Mouse (Mus musculus) MEL (cell line): Measurements from ENCODE around the gene Perp. TPM values are rescaled to one million over a fixed set of nuclear protein-coding genes. Genes with fewer than 3 reads are reported as not detected.

Experiments used
- DNase-seq: peaks from one replicate; pipeline ENCODE4 v3.0.0; 2011; ENCODE audit warnings: low read depth, low spot score
- H3K27ac ChIP-seq: 2 replicates; pipeline ENCODE4 v1.5.1; 2012; ENCODE audit warnings: low read depth, mild to moderate bottlenecking, control low read depth, low read length, moderate library complexity; ENCODE audit not compliant: control insufficient read depth
- H3K27me3 ChIP-seq, 2 experiments: fragments of 150-350 bp in 1 of 2; sonication (generic) in 1 of 2; 2 replicates each; pipeline ENCODE4 v1.6.1; 2012; ENCODE audit warnings: low read length in 2 of 2, mild to moderate bottlenecking in 2 of 2, improper control_type of control experiment in 1 of 2, moderate library complexity in 1 of 2; ENCODE audit not compliant: insufficient read depth in 2 of 2, control insufficient read depth in 1 of 2
- H3K36me3 ChIP-seq, 2 experiments: 2 replicates each; pipeline ENCODE4 v1.6.1; 2012 to 2014; ENCODE audit warnings: low read length in 2 of 2, improper control_type of control experiment in 1 of 2, inconsistent platforms in 1 of 2, mild to moderate bottlenecking in 1 of 2; ENCODE audit not compliant: insufficient read depth in 2 of 2, control insufficient read depth in 1 of 2
- H3K4me1 ChIP-seq, 2 experiments: fragments of 150-350 bp in 1 of 2; sonication (generic) in 1 of 2; 2 replicates each; pipeline ENCODE4 v1.6.1; 2012; ENCODE audit warnings: low read length in 2 of 2, improper control_type of control experiment in 1 of 2, mild to moderate bottlenecking in 1 of 2; ENCODE audit not compliant: insufficient read depth in 2 of 2, control insufficient read depth in 1 of 2
- H3K4me3 ChIP-seq, 2 experiments: fragments of 150-350 bp in 1 of 2; sonication (generic) in 1 of 2; 2 replicates each; pipeline ENCODE4 v1.5.1; 2012; ENCODE audit warnings: low read depth in 2 of 2, low read length in 2 of 2, mild to moderate bottlenecking in 2 of 2, moderate library complexity in 2 of 2, control low read depth in 1 of 2, improper control_type of control experiment in 1 of 2; ENCODE audit not compliant: control insufficient read depth in 1 of 2, insufficient read depth in 1 of 2
- H3K79me2 ChIP-seq: 2 replicates; pipeline ENCODE4 v1.6.1; 2012; ENCODE audit warnings: mild to moderate bottlenecking, low read length, moderate library complexity; ENCODE audit not compliant: control insufficient read depth, poor library complexity, insufficient read depth
- H3K9ac ChIP-seq: 2 replicates; pipeline ENCODE4 v1.6.1; 2012; ENCODE audit warnings: low read depth, mild to moderate bottlenecking, control low read depth, low read length, moderate library complexity; ENCODE audit not compliant: control insufficient read depth, poor library complexity, severe bottlenecking
- H3K9me3 ChIP-seq: fragments of 150-350 bp; sonication (generic); replicated peaks from 2 replicates; pipeline ENCODE4 v1.6.1; 2012; ENCODE audit warnings: mild to moderate bottlenecking, low read length, improper control_type of control experiment, moderate library complexity; ENCODE audit not compliant: insufficient read depth
- BHLHE40 ChIP-seq: IDR thresholded peaks from 2 replicates; pipeline ENCODE4 v1.6.1; 2012; ENCODE audit warnings: low read depth, mild to moderate bottlenecking, inconsistent platforms, low read length, improper control_type of control experiment, borderline replicate concordance
- CHD1 ChIP-seq: IDR thresholded peaks from 2 replicates; pipeline ENCODE4 v1.6.1; 2012; ENCODE audit warnings: low read depth, mild to moderate bottlenecking, inconsistent platforms, low read length, improper control_type of control experiment
- CTCF ChIP-seq, 3 experiments: IDR thresholded peaks in 2 of 3; conservative IDR thresholded peaks in 1 of 3; 2 replicates each; pipeline ENCODE4 v1.5.1; 2011 to 2012; ENCODE audit warnings: low read length in 3 of 3, low read depth in 2 of 3, mild to moderate bottlenecking in 2 of 3, improper control_type of control experiment in 1 of 3, inconsistent platforms in 1 of 3, mixed read lengths in 1 of 3, moderate library complexity in 1 of 3; ENCODE audit not compliant: control insufficient read depth in 1 of 3, insufficient read depth in 1 of 3, poor library complexity in 1 of 3, severe bottlenecking in 1 of 3
- E2F4 ChIP-seq: IDR thresholded peaks from 2 replicates; pipeline ENCODE4 v1.6.1; 2011; ENCODE audit warnings: low read depth, low read length, improper control_type of control experiment, borderline replicate concordance
- ELF1 ChIP-seq: IDR thresholded peaks from 2 replicates; pipeline ENCODE4 v1.6.1; 2014; ENCODE audit warnings: low read depth, mild to moderate bottlenecking, inconsistent platforms, low read length, improper control_type of control experiment, moderate library complexity
- EP300 ChIP-seq, 2 experiments: IDR thresholded peaks; 2 replicates each; pipeline ENCODE4 v1.6.1; 2011; ENCODE audit warnings: improper control_type of control experiment in 2 of 2, low read length in 2 of 2, low read depth in 1 of 2, mild to moderate bottlenecking in 1 of 2
- ETS1 ChIP-seq: IDR thresholded peaks from 2 replicates; pipeline ENCODE4 v1.6.1; 2012; ENCODE audit warnings: low read depth, mild to moderate bottlenecking, inconsistent platforms, low read length, improper control_type of control experiment, moderate library complexity
- GATA1 ChIP-seq: IDR thresholded peaks from 2 replicates; pipeline ENCODE4 v1.6.1; 2011; ENCODE audit warnings: low read depth, low read length, improper control_type of control experiment
- KAT2A ChIP-seq: conservative IDR thresholded peaks from 2 replicates; pipeline ENCODE4 v1.6.1; 2012; ENCODE audit warnings: low read depth, low read length, improper control_type of control experiment, inconsistent platforms
- MAX ChIP-seq: IDR thresholded peaks from 2 replicates; pipeline ENCODE4 v1.6.1; 2011; ENCODE audit warnings: low read length, improper control_type of control experiment
- MEF2A ChIP-seq: IDR thresholded peaks from 2 replicates; pipeline ENCODE4 v1.6.1; 2014; ENCODE audit warnings: low read depth, mild to moderate bottlenecking, inconsistent platforms, low read length, improper control_type of control experiment; ENCODE audit not compliant: poor library complexity, insufficient replicate concordance, severe bottlenecking; ENCODE audit errors: extremely low read depth
- MYB ChIP-seq: IDR thresholded peaks from 2 replicates; pipeline ENCODE4 v1.6.1; 2011; ENCODE audit warnings: mild to moderate bottlenecking, low read depth, low read length, improper control_type of control experiment
- MYC ChIP-seq: IDR thresholded peaks from 2 replicates; pipeline ENCODE4 v1.6.1; 2011; ENCODE audit warnings: low read depth, mild to moderate bottlenecking, low read length, improper control_type of control experiment, moderate library complexity
- NELFE ChIP-seq: IDR thresholded peaks from 2 replicates; pipeline ENCODE4 v1.6.1; 2011; ENCODE audit warnings: low read depth, low read length, improper control_type of control experiment
- NRF1 ChIP-seq: IDR thresholded peaks from 2 replicates; pipeline ENCODE4 v1.6.1; 2014; ENCODE audit warnings: low read depth, mild to moderate bottlenecking, inconsistent platforms, low read length, improper control_type of control experiment, moderate library complexity; ENCODE audit not compliant: poor library complexity, insufficient read depth, severe bottlenecking
- POLR2A ChIP-seq, 2 experiments: IDR thresholded peaks; 2 replicates each; pipeline ENCODE4 v1.6.1; 2011 to 2012; ENCODE audit warnings: low read length in 2 of 2, mild to moderate bottlenecking in 2 of 2, control low read depth in 1 of 2, improper control_type of control experiment in 1 of 2, low read depth in 1 of 2, moderate library complexity in 1 of 2; ENCODE audit not compliant: control insufficient read depth in 1 of 2, insufficient read depth in 1 of 2, poor library complexity in 1 of 2
- POLR2AphosphoS2 ChIP-seq: IDR thresholded peaks from 2 replicates; pipeline ENCODE4 v1.6.1; 2011; ENCODE audit warnings: low read length, improper control_type of control experiment
- POLR2AphosphoS5 ChIP-seq: IDR thresholded peaks from 2 replicates; pipeline ENCODE4 v1.6.1; 2012; ENCODE audit warnings: low read depth, borderline replicate concordance, mild to moderate bottlenecking, inconsistent platforms, low read length, moderate library complexity, mixed read lengths
- RAD21 ChIP-seq: IDR thresholded peaks from 2 replicates; pipeline ENCODE4 v1.6.1; 2011; ENCODE audit warnings: mild to moderate bottlenecking, low read depth, low read length, improper control_type of control experiment
- RCOR1 ChIP-seq: IDR thresholded peaks from 2 replicates; pipeline ENCODE4 v1.6.1; 2012; ENCODE audit warnings: low read depth, mild to moderate bottlenecking, inconsistent platforms, low read length, improper control_type of control experiment
- TAL1 ChIP-seq: IDR thresholded peaks from 2 replicates; pipeline ENCODE4 v1.6.1; 2012; ENCODE audit warnings: mild to moderate bottlenecking, inconsistent platforms, low read length, moderate library complexity, mixed read lengths
- TBP ChIP-seq: IDR thresholded peaks from 2 replicates; pipeline ENCODE4 v1.8.0; 2011; ENCODE audit warnings: low read depth, low read length, improper control_type of control experiment
- TCF12 ChIP-seq: IDR thresholded peaks from 2 replicates; pipeline ENCODE4 v1.6.1; 2014; ENCODE audit warnings: low read depth, mild to moderate bottlenecking, inconsistent platforms, low read length, improper control_type of control experiment, moderate library complexity
- UBTF ChIP-seq: IDR thresholded peaks from 2 replicates; pipeline ENCODE4 v1.6.1; 2012; ENCODE audit warnings: low read depth, mild to moderate bottlenecking, inconsistent platforms, low read length, improper control_type of control experiment, moderate library complexity, borderline replicate concordance; ENCODE audit not compliant: insufficient read depth
- USF1 ChIP-seq: IDR thresholded peaks from 2 replicates; pipeline ENCODE4 v1.6.1; 2014; ENCODE audit warnings: low read depth, mild to moderate bottlenecking, inconsistent platforms, low read length, improper control_type of control experiment, moderate library complexity
- ZMIZ1 ChIP-seq: IDR thresholded peaks from 2 replicates; pipeline ENCODE4 v1.6.1; 2012; ENCODE audit warnings: low read depth, mild to moderate bottlenecking, inconsistent platforms, low read length, improper control_type of control experiment, moderate library complexity
- polyA plus RNA-seq, 2 experiments: library from polyadenylated mRNA; stranded (reverse) in 1 of 2; unstranded in 1 of 2; fragments of >175 nt in 1 of 2; fragments of >200 nt in 1 of 2; gene quantifications; 2 replicates each; pipeline versions ENCODE4 v1.2.1 to v1.2.4; 2012; ENCODE audit warnings: low replicate concordance in 2 of 2, low read depth in 1 of 2; ENCODE audit not compliant: insufficient read length in 2 of 2, insufficient read depth in 1 of 2, missing spikeins in 1 of 2
- total RNA-seq: library from RNA; depleted of rRNA; stranded (reverse); fragments of 300-350 nt; gene quantifications from 2 replicates; pipeline ENCODE4 v1.2.3, GENCODE M21; 2012

The Perp gene
- total and polyA plus RNA-seq, 3 experiments, result not detected

- TF ChIP-seq MAX (0 out of 2 replicates have a peak, but pooled peaks have one; percentile 13), UBTF (no peak), NELFE (no peak), BHLHE40 (peak; percentile 71; the same call in 1 of the 2 replicates), NRF1 (no peak), POLR2A (IDR thresholded peaks at IDR 0.05; ENCODE audit: control insufficient read depth in 1 of 2, insufficient read depth in 1 of 2, low read depth in 1 of 2, low read length in 2 of 2, poor library complexity in 1 of 2) (no peak), RCOR1 (peak; percentile 63), POLR2AphosphoS5 (no peak), KAT2A (no peak), GATA1 (peak; percentile 71), E2F4 (no peak), ETS1 (peak; percentile 78), ZMIZ1 (no peak), RAD21 (no peak), MYC (no peak), ELF1 (no peak), TBP (no peak), EP300 (IDR thresholded peaks at IDR 0.05; ENCODE audit: low read depth in 1 of 2, low read length in 2 of 2) (peak; percentile 72 to 79), CHD1 (no peak), CTCF (IDR thresholded peaks at IDR 0.05 in 2 of 3, conservative IDR thresholded peaks at IDR 0.05 in 1 of 3; ENCODE audit: control insufficient read depth in 1 of 3, insufficient read depth in 1 of 3, low read depth in 2 of 3, low read length in 3 of 3, poor library complexity in 1 of 3, severe bottlenecking in 1 of 3) (no peak), POLR2AphosphoS2 (no peak), MYB (no peak), USF1 (no peak), MEF2A (peak; percentile 92)
Measured at GRCm38 (mm10) chr10:18886918-18887625, 42.3 kb downstream of the Perp start (continued).

- peak overlapping the region; percentile 16; the same call in 1 of the 2 replicates for H3K27ac ChIP-seq
- H3K9me3 ChIP-seq, result no peaks in the 10 kb centered on the region
- H3K27me3 ChIP-seq, result no peaks in the 10 kb centered on the region
- no peak overlapping the region for H3K9ac ChIP-seq
- TF ChIP-seq EP300 (IDR thresholded peaks at IDR 0.05; ENCODE audit: low read depth in 1 of 2, low read length in 2 of 2) (peak; percentile 42 to 62; a peak in 3 of 4 replicates), MEF2A (no peak), MYC (no peak), MAX (no peak), ETS1 (no peak), GATA1 (peak; percentile 63), TAL1 (peak; percentile 8; the same call in 1 of the 2 replicates), TCF12 (peak; percentile 66; the same call in 1 of the 2 replicates)
- H3K36me3 ChIP-seq, result peaks cover 0 to 30% of the 10 kb centered on the region in 2 experiments; a peak in 2 of 4 replicates
- no peak overlapping the region for H3K4me3 ChIP-seq
- peaks cover 17 to 22% of the 10 kb centered on the region in 2 experiments for H3K4me1 ChIP-seq
- H3K79me2 ChIP-seq, result no peaks in the 10 kb centered on the region
- DNase-seq, result no peak
Measured at GRCm38 (mm10) chr10:18888751-18889150, 43.9 kb downstream of the Perp start.
